Mouse (Mus musculus): Measurements from ENCODE around the gene Ppp2r1b. TPM values are rescaled to one million over a fixed set of nuclear protein-coding genes. Genes with fewer than 3 reads are reported as not detected.

Ppp2r1b gene
- total and polyA plus RNA-seq, 2 experiments = 5.2 to 10.8 TPM

DNA sequence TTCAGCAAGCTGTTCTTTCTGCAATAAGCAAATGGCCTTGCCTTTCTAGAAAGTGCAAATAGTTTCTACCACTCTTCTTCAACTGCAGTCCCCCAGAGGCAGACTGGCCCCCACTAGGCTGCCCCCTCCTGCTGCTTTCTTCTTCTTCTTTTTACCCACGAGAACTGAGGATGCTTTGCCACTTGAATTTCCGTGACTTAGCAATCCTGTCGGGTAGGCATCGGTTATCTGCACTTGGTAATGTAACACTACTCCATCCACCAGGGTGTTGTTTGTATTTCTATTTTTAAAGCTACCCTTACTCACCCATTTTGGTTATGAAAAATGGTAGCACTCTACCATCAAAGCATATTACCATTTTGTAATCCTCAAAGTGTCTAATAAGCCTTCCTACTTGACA is 44.9 kb downstream of the Ppp2r1b start:
- Histone ChIP-seq H3K9ac (ENCODE audit: low read depth, low read length) (no peak overlapping the region), H3K79me2 (ENCODE audit: control insufficient read depth, insufficient read depth, low read length) (no peaks in the 10 kb centered on the region), H3K4me1 (ENCODE audit: control insufficient read depth, insufficient read depth, low read length) (peaks cover 7% of the 10 kb centered on the region), H3K4me3 (ENCODE audit: insufficient read depth, low read depth, low read length) (no peak overlapping the region), H3K27ac (replicated peaks; ENCODE audit: insufficient read depth, low read depth, low read length) (no peak overlapping the region), H3K36me3 (ENCODE audit: control insufficient read depth, insufficient read depth, low read length) (peaks cover 12% of the 10 kb centered on the region; the same call in 1 of the 2 replicates), H3K27me3 (ENCODE audit: control insufficient read depth, insufficient read depth, low read length) (no peaks in the 10 kb centered on the region)
- no peak for DNase-seq (ENCODE audit: extremely low read depth, low read depth, low spot score)
- 92% methylated on average over 4 of the region's 4 CpGs for WGBS
- no peak for TF ChIP-seq POLR2A (IDR thresholded peaks at IDR 0.05; ENCODE audit: extremely low read depth, insufficient read depth, low read length)
- no peak for TF ChIP-seq CTCF (IDR thresholded peaks at IDR 0.05; ENCODE audit: low read depth, low read length)

DNA sequence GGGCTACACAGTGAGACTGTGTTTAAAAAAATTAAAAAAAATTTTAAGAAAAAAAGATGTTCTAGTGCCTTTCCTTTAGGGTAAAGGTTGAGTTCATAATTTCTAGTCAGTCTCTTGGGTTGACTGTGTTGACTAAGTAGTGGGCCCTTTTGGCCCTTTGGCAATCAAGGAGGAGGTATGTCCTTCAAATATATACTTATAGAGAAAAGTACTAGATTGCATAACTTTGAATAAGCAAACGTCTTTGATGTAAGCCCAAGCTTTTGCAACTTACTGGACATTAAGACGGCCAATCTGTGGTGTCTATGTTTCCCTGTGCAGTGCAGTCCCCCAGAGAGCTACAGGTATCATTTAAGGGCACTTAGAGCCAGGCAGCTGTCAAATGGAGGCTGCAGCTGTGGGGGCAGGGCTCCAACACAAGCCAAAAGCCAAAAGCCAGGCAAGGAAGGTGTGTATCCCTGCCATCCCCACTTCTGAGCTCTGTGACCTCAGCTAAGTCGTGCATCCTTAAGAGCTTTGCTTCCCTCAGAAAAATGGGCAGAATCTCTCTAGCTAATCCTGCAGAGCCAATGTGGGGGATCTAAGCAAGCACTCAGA is 45.5 kb downstream of the Ppp2r1b start:
- Histone ChIP-seq H3K36me3 (ENCODE audit: control insufficient read depth, insufficient read depth, low read length) (peaks cover 16% of the 10 kb centered on the region; the same call in 1 of the 2 replicates), H3K4me1 (ENCODE audit: control insufficient read depth, insufficient read depth, low read length) (peaks cover 3% of the 10 kb centered on the region), H3K27ac (replicated peaks; ENCODE audit: insufficient read depth, low read depth, low read length) (no peak overlapping the region), H3K4me3 (ENCODE audit: insufficient read depth, low read depth, low read length) (no peak overlapping the region), H3K9ac (ENCODE audit: low read depth, low read length) (no peak overlapping the region), H3K79me2 (ENCODE audit: control insufficient read depth, insufficient read depth, low read length) (no peaks in the 10 kb centered on the region), H3K27me3 (ENCODE audit: control insufficient read depth, insufficient read depth, low read length) (no peaks in the 10 kb centered on the region)
- 52% methylated on average over 3 of the region's 3 CpGs for WGBS
- TF ChIP-seq POLR2A (IDR thresholded peaks at IDR 0.05; ENCODE audit: extremely low read depth, insufficient read depth, low read length) (no peak), CTCF (IDR thresholded peaks at IDR 0.05; ENCODE audit: low read depth, low read length) (no peak)
- no peak for DNase-seq (ENCODE audit: extremely low read depth, low read depth, low spot score)

DNA sequence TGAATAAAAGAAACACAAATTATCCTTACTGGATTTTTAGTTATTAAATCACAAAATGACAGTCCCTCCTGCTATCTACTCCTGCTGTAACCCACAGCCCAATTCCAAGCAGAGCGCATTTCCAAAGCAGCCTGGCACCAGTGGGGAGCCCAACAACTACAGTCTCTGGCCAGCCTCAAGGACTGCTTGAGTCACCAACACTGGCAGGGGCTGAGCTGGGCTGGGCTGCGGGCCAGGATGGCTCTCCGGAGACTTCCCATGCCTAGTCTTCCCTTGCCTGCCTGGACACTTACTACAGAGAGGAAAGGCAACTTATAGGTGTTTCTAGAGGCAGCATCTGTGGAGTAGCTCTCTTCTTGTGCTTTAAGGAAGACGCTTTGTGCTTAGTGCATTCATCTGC is 48.6 kb downstream of the Ppp2r1b start:
- H3K27me3 ChIP-seq (ENCODE audit: control insufficient read depth, insufficient read depth, low read length) = no peaks in the 10 kb centered on the region
- peaks cover 29% of the 10 kb centered on the region for H3K36me3 ChIP-seq (ENCODE audit: control insufficient read depth, insufficient read depth, low read length)
- H3K27ac ChIP-seq (replicated peaks; ENCODE audit: insufficient read depth, low read depth, low read length) = no peak overlapping the region
- no peaks in the 10 kb centered on the region for H3K79me2 ChIP-seq (ENCODE audit: control insufficient read depth, insufficient read depth, low read length)
- no peak overlapping the region for H3K9ac ChIP-seq (ENCODE audit: low read depth, low read length)
- no peak for TF ChIP-seq POLR2A (IDR thresholded peaks at IDR 0.05; ENCODE audit: extremely low read depth, insufficient read depth, low read length)
- no peak for TF ChIP-seq CTCF (IDR thresholded peaks at IDR 0.05; ENCODE audit: low read depth, low read length)
- H3K4me3 ChIP-seq (ENCODE audit: insufficient read depth, low read depth, low read length) = no peak overlapping the region
- no peaks in the 10 kb centered on the region for H3K4me1 ChIP-seq (ENCODE audit: control insufficient read depth, insufficient read depth, low read length)
- WGBS = 76% methylated on average over 4 of the region's 4 CpGs
- no peak for DNase-seq (ENCODE audit: extremely low read depth, low read depth, low spot score)

DNA sequence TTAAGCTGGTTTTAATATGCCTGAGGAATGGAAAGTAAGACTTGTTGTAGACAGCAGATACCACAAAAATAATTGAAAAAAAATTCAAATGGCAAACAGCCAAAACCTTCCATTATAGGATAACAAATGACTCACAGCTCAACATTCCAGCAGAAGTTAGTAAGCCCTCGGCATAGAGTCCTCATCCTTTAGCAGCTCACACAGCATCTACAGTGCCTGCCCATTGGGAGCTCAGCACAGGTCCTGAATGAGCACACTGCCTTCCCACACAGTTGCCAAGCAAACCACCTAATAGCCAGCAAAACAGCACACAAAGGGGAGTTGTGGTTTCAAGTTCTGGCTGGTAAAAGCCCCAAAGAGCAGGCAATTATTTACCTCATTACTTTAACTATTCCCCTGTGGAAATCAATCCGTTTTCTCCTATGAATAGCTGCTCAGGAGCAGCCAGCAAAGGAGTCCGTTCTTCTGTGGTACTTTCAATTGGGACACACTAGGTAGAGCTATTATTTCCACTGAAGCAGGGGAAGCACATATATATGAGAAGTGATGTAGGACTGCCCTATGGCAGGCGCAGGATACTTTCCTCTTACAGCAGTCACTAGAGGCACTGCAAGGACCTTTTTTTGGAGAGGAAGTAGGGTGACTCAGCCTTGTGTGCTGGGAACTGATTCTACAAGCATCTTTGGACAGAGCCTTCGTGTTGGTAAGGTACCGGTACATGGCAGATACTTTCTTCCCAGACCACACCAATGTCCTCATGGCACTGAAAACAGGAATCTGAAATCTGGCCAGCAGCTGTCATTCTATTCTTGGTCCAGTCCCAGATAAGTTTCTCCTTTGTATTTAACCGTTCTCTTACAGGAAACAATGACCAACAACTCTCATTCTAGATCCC is 55.2 kb downstream of the Ppp2r1b start:
- 83% methylated on average over 7 of the region's 7 CpGs for WGBS
- no peak for DNase-seq (ENCODE audit: extremely low read depth, low read depth, low spot score)
- Histone ChIP-seq H3K4me1 (ENCODE audit: control insufficient read depth, insufficient read depth, low read length) (no peaks in the 10 kb centered on the region), H3K9ac (ENCODE audit: low read depth, low read length) (no peak overlapping the region), H3K27ac (replicated peaks; ENCODE audit: insufficient read depth, low read depth, low read length) (no peak overlapping the region), H3K79me2 (ENCODE audit: control insufficient read depth, insufficient read depth, low read length) (no peaks in the 10 kb centered on the region), H3K36me3 (ENCODE audit: control insufficient read depth, insufficient read depth, low read length) (peaks cover 16% of the 10 kb centered on the region), H3K4me3 (ENCODE audit: insufficient read depth, low read depth, low read length) (no peak overlapping the region), H3K27me3 (ENCODE audit: control insufficient read depth, insufficient read depth, low read length) (no peaks in the 10 kb centered on the region)
- TF ChIP-seq POLR2A (IDR thresholded peaks at IDR 0.05; ENCODE audit: extremely low read depth, insufficient read depth, low read length) (no peak), CTCF (IDR thresholded peaks at IDR 0.05; ENCODE audit: low read depth, low read length) (no peak)

DNA sequence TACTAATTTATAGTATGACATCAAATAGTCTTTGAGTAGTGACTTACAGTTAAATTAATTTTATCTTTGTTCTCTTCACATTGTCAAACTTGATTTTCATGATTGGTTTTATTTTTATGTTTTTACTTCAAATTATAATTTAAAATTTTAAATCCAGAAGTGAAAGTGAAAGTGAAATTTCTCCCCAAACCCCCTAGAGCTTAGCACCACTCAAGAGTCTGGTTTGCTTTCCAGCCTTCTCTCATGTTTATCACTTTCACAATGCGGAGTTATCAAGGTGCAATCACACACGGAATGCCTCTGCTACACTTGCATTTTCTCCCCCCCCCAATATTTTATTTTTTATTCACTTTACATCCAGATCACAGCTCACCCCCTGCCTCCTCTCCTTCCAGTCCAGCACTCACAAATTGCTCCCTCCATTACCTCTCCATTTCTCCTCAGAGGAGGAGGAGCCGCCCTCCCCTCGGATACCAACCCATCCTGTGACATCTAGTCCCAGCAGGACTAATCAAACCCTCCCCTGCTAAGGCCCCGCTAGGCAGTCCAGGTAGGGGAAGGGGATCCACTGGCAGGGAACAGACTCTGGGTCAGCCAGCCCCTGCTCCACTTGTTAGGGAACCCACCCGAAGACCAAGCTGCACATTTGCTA is 59.2 kb downstream of the Ppp2r1b start:
- Histone ChIP-seq H3K36me3 (ENCODE audit: control insufficient read depth, insufficient read depth, low read length) (peaks cover 4% of the 10 kb centered on the region; the same call in 1 of the 2 replicates), H3K9ac (ENCODE audit: low read depth, low read length) (no peak overlapping the region), H3K4me3 (ENCODE audit: insufficient read depth, low read depth, low read length) (no peak overlapping the region), H3K79me2 (ENCODE audit: control insufficient read depth, insufficient read depth, low read length) (no peaks in the 10 kb centered on the region), H3K4me1 (ENCODE audit: control insufficient read depth, insufficient read depth, low read length) (no peaks in the 10 kb centered on the region), H3K27me3 (ENCODE audit: control insufficient read depth, insufficient read depth, low read length) (no peaks in the 10 kb centered on the region), H3K27ac (replicated peaks; ENCODE audit: insufficient read depth, low read depth, low read length) (no peak overlapping the region)
- no peak for DNase-seq (ENCODE audit: extremely low read depth, low read depth, low spot score)
- 75% methylated on average over 6 of the region's 6 CpGs for WGBS
- TF ChIP-seq CTCF (IDR thresholded peaks at IDR 0.05; ENCODE audit: low read depth, low read length) = no peak
- TF ChIP-seq POLR2A (IDR thresholded peaks at IDR 0.05; ENCODE audit: extremely low read depth, insufficient read depth, low read length) = no peak

Data from liver, adult 2 months (tissue).